Mouse (Mus musculus) left cerebral cortex, adult 9 months (tissue): ENCODE measurements at regions not wholly inside any gene's neighbourhood (a gene's known extent, or its start where the extent isn't known, plus 50 kb on each side); places are given as distances from the start of the nearest gene placed in this dataset.
"Not testable (repeated sequence)": the region's sequence is repeated elsewhere in the genome, so short reads cannot be mapped to it uniquely, and the experiment has no call there.

Source experiments
- DNase-seq, 2 experiments: peaks; one replicate each; pipeline ENCODE4 v3.0.0; 2022; ENCODE audit warnings: low spot score in 2 of 2

DNA sequence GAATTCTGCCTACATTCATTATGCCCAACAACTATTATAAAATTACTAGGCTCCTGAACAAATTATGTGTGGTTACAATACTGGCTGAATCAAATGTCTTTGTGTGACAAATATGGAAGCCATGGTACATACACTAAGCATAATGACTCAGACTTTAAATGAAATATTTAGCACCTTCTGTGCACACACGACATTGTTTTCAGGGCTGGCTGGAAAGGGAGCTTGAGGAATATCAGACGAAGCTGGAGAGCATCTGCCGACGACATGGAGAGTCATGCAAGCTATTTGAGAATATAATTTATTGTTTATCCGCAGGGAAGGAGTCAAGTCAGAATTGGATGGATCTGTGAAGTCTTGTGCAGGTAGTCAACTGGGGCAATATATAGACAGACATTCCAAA lies 955.4 kb upstream of the Gm10801 start:
- DNase-seq, result peak in 1 of 2 experiments; percentile 9

GRCm38 (mm10) chr2:97707243-97707642 lies 954.8 kb upstream of the Gm10801 start:
- DNase-seq, result no peak

DNA sequence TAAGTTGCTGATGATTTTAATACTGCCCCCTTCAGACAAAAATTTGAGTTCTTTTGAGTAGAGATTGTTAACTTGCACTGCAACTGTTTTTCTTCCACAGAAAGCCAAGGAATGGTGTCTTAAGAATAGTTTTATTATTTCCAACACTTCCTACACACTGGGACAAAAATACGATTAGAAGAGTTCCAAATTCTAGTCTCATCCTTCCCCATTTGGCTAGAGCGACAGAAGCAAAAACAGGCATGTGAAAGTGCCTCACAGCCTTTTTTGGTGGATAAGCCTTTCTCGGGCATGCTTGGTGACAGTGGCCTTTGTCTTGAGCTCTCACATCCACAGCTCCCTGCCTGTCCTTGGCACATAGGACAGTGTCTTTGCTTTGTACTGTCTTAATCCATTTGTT lies 954.3 kb upstream of the Gm10801 start:
- DNase-seq, result peak; percentile 36 to 49

DNA sequence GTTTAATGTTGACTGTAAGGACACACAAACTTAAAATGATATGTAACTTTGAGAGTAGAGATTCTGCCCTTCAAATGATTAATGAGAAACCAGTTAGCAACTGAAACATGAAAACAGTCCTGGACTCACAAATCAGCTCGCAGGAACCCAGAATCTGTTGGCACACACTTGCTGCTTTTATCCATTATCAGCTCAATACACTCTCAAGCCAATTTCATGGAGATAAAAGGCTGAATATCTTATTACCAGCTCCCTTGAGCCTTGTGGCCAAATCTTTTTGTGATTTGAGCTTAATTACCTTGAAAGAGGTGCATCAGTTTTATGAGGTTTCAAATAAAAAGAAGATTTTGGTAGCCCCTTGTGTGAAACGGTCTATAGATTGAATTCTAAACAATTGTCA lies 936.9 kb upstream of the Gm10801 start:
- no peak for DNase-seq

- peak; percentile 16 to 27 for DNase-seq
These were observed 893.2 kb upstream of the Gm10801 start for GRCm38 (mm10) chr2:97768850-97769249.

DNA sequence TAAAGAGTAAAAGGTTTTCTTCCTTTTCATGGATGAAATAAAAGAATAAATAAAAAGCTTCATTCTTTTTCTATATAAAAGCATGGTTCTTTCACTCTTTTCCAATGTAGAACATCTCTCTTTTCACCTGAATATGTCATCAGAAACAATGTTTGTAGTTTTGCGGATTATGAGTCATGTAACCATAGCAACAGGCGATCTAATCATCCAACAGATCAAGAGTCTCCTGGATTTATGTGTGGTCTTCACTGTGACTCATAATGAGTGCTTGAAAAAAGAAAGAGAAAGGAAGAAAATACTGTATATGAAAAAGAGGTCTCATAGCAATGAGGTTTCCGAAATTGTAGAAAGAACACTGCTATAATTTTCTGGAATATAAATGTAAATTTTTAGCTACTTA lies 884.1 kb upstream of the Gm10801 start:
- no peak for DNase-seq

DNA sequence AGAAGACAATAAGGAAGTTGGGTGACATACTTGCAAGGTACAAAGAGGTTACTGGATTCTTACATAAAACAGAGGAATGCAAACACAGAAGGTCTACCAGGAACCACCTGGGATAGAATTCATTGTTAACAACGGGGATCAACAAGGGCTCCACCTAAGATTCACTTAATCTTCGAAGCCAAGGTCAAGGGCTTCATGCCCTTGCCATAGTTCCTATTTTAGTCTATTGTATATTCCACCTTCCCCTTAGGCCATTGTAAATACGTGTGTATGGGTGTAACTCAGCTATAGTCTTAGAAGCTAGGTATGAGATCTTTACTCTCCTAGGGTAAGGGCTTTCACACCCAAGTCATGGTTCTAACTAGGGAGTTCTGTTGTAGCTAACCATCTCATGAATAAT lies 882.0 kb upstream of the Gm10801 start:
- not testable (repeated sequence) for DNase-seq
